Mouse (Mus musculus) lung, postnatal 25 days (tissue): ENCODE data around the gene Tubb4b.

Source experiments
- DNase-seq: peaks from one replicate; pipeline ENCODE4 v3.0.0; 2022; ENCODE audit warnings: low spot score

Tubb4b gene

GRCm38 (mm10) chr2:25224766-25225752 lies 557 bp upstream of the Tubb4b start:
- DNase-seq: peak; percentile 100

- DNase-seq: peak; percentile 87
Measured at GRCm38 (mm10) chr2:25223681-25224491, 616 bp downstream of the Tubb4b start.

GRCm38 (mm10) chr2:25221331-25221772 lies 3.1 kb downstream of the Tubb4b start:
- DNase-seq: no peak

GRCm38 (mm10) chr2:25218445-25218844 lies 6.1 kb downstream of the Tubb4b start, which contains the start of gene Fam166a:
Fam166a (plus strand) TSS chr2:25218745.
- no peak for DNase-seq

- DNase-seq: no peak
Measured at GRCm38 (mm10) chr2:25217666-25218065, 6.8 kb downstream of the Tubb4b start.

- no peak for DNase-seq
Measured at GRCm38 (mm10) chr2:25214444-25214843, 10.1 kb downstream of the Tubb4b start, which contains the start of gene Stpg3. Stpg3 (minus strand) TSS chr2:25214637.

- no peak for DNase-seq
Measured at GRCm38 (mm10) chr2:25213266-25213865, 11.1 kb downstream of the Tubb4b start.

- peak; percentile 92 for DNase-seq
Measured at GRCm38 (mm10) chr2:25211121-25211670, 13.3 kb downstream of the Tubb4b start, which contains the start of gene Nelfb. Nelfb (minus strand) TSS chr2:25211489.

- no peak for DNase-seq
Measured at GRCm38 (mm10) chr2:25210686-25211085, 13.8 kb downstream of the Tubb4b start.

- DNase-seq: no peak
Measured at GRCm38 (mm10) chr2:25207593-25207992, 16.9 kb downstream of the Tubb4b start.

GRCm38 (mm10) chr2:25203631-25204214 lies 20.8 kb downstream of the Tubb4b start:
- DNase-seq: no peak

GRCm38 (mm10) chr2:25200631-25201030 lies 23.9 kb downstream of the Tubb4b start:
- no peak for DNase-seq

- no peak for DNase-seq
Measured at GRCm38 (mm10) chr2:25197946-25198345, 26.6 kb downstream of the Tubb4b start.

GRCm38 (mm10) chr2:25197191-25197590 lies 27.3 kb downstream of the Tubb4b start:
- DNase-seq: peak; percentile 60

GRCm38 (mm10) chr2:25196172-25196954 lies 28.1 kb downstream of the Tubb4b start, which contains the start of gene Tor4a:
Tor4a (minus strand) TSS chr2:25196886.
- peak; percentile 92 for DNase-seq

- DNase-seq: peak; percentile 88
Measured at GRCm38 (mm10) chr2:25195211-25196156, 29.0 kb downstream of the Tubb4b start.

- no peak for DNase-seq
Measured at GRCm38 (mm10) chr2:25194486-25195171, 29.9 kb downstream of the Tubb4b start.

GRCm38 (mm10) chr2:25194006-25194405 lies 30.5 kb downstream of the Tubb4b start:
- DNase-seq: no peak
